Mouse (Mus musculus): ENCODE measurements at regions not wholly inside any gene's neighbourhood (a gene's known extent, or its start where the extent isn't known, plus 50 kb on each side); places are given as distances from the start of the nearest gene placed in this dataset.

GRCm38 (mm10) chr2:72800696-72801095 is 179.6 kb downstream of the Sp3 start:
- 70% methylated on average over 7 of the region's 7 CpGs for WGBS

GRCm38 (mm10) chr2:72813282-72813974 is 166.8 kb downstream of the Sp3 start:
- no peak for ATAC-seq (ENCODE audit: insufficient number of reproducible peaks, insufficient read depth, low FRiP score, low TSS enrichment, low read depth)
- Histone ChIP-seq H3K4me3 (no peak overlapping the region), H3K4me1 (peaks cover 8% of the 10 kb centered on the region), H3K27ac (no peak overlapping the region), H3K4me2 (no peak overlapping the region), H3K9me3 (peaks cover 5% of the 10 kb centered on the region; the same call in 1 of the 2 replicates), H3K9ac (no peak overlapping the region), H3K27me3 (peaks cover 20% of the 10 kb centered on the region), H3K36me3 (no peaks in the 10 kb centered on the region)
- WGBS: 53% methylated on average over 14 of the region's 14 CpGs

More at GRCm38 (mm10) chr2:72800696-72801095, 179.6 kb downstream of the Sp3 start:
- no peaks in the 10 kb centered on the region for H3K9me3 ChIP-seq
- H3K4me2 ChIP-seq: no peak overlapping the region
- no peaks in the 10 kb centered on the region for H3K27me3 ChIP-seq
- H3K4me3 ChIP-seq: no peak overlapping the region
- no peaks in the 10 kb centered on the region for H3K4me1 ChIP-seq
- ATAC-seq (ENCODE audit: insufficient number of reproducible peaks, insufficient read depth, low FRiP score, low TSS enrichment, low read depth): no peak
- H3K9ac ChIP-seq: no peak overlapping the region
- no peaks in the 10 kb centered on the region for H3K36me3 ChIP-seq
- H3K27ac ChIP-seq: no peak overlapping the region

DNA sequence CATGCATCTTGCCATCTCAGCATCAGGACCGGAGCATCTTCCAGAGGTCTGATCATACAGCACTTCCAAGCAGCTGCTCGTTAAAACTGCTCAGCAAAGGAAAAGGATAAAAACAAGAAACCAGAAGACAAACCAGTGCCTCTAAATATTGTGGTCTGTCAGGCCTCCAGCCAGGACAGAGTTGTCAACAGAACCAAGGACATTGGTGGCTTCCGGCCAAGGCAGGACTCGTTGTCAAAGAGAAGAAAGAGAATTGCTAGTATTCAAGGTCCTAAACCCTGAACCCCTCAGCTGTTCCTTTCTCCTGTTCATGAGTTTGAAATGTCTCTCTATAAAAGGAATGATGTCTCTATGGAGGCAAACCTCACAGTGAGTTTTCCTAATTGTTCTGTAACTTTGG is 155.0 kb downstream of the Sp3 start:
- 86% methylated on average over 4 of the region's 4 CpGs for WGBS
- Histone ChIP-seq H3K4me2 (no peak overlapping the region), H3K4me3 (no peak overlapping the region), H3K9ac (no peak overlapping the region), H3K4me1 (peaks cover 4% of the 10 kb centered on the region; the same call in 1 of the 2 replicates), H3K27ac (no peak overlapping the region), H3K36me3 (no peaks in the 10 kb centered on the region), H3K27me3 (no peaks in the 10 kb centered on the region), H3K9me3 (no peaks in the 10 kb centered on the region)
- no peak for ATAC-seq (ENCODE audit: insufficient number of reproducible peaks, insufficient read depth, low FRiP score, low TSS enrichment, low read depth)

GRCm38 (mm10) chr2:72829139-72829538 is 151.1 kb downstream of the Sp3 start:
- H3K4me2 ChIP-seq: no peak overlapping the region
- H3K4me1 ChIP-seq: peaks cover 4% of the 10 kb centered on the region; the same call in 1 of the 2 replicates
- 6% methylated on average over 1 of the region's 1 CpGs for WGBS
- no peaks in the 10 kb centered on the region for H3K9me3 ChIP-seq
- no peak overlapping the region for H3K9ac ChIP-seq
- ATAC-seq (ENCODE audit: insufficient number of reproducible peaks, insufficient read depth, low FRiP score, low TSS enrichment, low read depth): no peak
- H3K27me3 ChIP-seq: no peaks in the 10 kb centered on the region
- H3K27ac ChIP-seq: no peak overlapping the region
- no peak overlapping the region for H3K4me3 ChIP-seq
- H3K36me3 ChIP-seq: no peaks in the 10 kb centered on the region

DNA sequence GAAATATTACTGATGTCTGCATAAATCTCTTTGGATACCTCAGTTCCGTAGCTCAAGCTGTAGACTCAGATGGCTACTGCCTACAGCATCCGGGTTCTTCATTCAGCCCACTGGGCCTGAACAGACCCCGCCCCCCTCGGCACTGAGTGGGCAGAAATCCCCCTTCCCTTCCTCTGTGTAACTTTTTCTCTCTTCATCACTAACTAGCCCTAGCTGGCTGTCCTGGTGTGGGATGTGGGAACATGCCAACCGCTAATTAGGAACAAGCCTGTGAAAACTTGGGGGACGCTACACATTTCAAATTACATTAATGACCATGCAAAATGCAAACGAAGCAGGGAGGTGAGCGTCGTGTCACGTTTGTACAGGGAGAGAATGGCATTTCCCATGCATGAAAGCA is 147.5 kb downstream of the Sp3 start:
- no peak overlapping the region for H3K27ac ChIP-seq
- WGBS: 85% methylated on average over 10 of the region's 10 CpGs

GRCm38 (mm10) chr2:72838085-72838727 is 142.0 kb downstream of the Sp3 start:
- ATAC-seq (ENCODE audit: insufficient number of reproducible peaks, insufficient read depth, low FRiP score, low TSS enrichment, low read depth): no peak
- Histone ChIP-seq H3K36me3 (no peaks in the 10 kb centered on the region), H3K9ac (no peak overlapping the region), H3K4me2 (no peak overlapping the region), H3K4me1 (peaks cover 18% of the 10 kb centered on the region; the same call in 1 of the 2 replicates), H3K27me3 (no peaks in the 10 kb centered on the region), H3K4me3 (no peak overlapping the region), H3K9me3 (no peaks in the 10 kb centered on the region; the same call in 1 of the 2 replicates), H3K27ac (no peak overlapping the region)
- WGBS: 49% methylated on average over 6 of the region's 6 CpGs

More for the DNA sequence above, 147.5 kb downstream of the Sp3 start:
- H3K9ac ChIP-seq: no peak overlapping the region
- H3K36me3 ChIP-seq: no peaks in the 10 kb centered on the region
- H3K27me3 ChIP-seq: no peaks in the 10 kb centered on the region
- no peak overlapping the region for H3K4me3 ChIP-seq
- H3K4me2 ChIP-seq: no peak overlapping the region
- H3K9me3 ChIP-seq: no peaks in the 10 kb centered on the region
- peaks cover 7% of the 10 kb centered on the region for H3K4me1 ChIP-seq
- no peak for ATAC-seq (ENCODE audit: insufficient number of reproducible peaks, insufficient read depth, low FRiP score, low TSS enrichment, low read depth)

DNA sequence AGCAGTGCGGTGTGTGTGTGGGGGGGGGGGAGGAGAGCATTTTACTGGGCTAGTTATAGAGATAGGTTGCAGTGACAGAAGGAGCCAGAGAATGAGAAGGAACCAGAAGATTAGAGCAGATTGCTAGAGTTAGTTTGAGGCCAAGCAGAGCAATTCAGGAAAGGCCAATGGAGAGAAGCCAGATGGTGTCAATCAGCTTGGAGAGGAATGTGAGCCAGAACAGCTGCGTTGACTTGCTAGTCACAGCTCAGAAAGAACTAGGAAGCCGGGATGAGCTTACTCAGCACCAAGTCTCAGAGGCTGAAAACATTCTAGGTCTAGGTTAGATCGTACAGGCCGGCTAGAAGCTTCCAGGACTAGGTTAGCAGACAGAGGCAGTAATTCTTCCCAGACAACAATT is 140.6 kb downstream of the Sp3 start:
- Histone ChIP-seq H3K27ac (no peak overlapping the region), H3K36me3 (no peaks in the 10 kb centered on the region), H3K4me2 (no peak overlapping the region), H3K9ac (no peak overlapping the region), H3K9me3 (no peaks in the 10 kb centered on the region; the same call in 1 of the 2 replicates), H3K4me3 (no peak overlapping the region), H3K27me3 (no peaks in the 10 kb centered on the region), H3K4me1 (peaks cover 18% of the 10 kb centered on the region; the same call in 1 of the 2 replicates)
- ATAC-seq (ENCODE audit: insufficient number of reproducible peaks, insufficient read depth, low FRiP score, low TSS enrichment, low read depth): no peak
- WGBS: 60% methylated on average over 5 of the region's 5 CpGs

DNA sequence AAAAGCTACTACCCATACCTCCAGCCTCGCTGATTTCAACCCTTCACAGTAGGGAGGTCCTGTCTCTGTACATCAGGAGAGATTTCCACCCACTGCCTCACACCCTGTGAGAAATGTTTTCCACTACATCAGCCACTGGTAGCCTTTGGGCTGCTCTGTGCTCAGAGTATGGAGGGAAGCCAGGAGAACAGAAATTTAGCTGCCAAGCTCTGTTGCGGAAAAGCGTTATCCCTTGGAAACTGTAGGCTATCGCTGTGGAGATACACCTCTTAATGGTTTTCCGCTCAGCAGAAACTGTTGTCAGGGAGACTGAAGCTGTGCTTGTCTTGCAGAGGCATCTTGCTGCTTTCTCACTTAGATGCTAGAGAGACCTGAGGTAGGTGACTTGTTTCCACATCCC is 138.9 kb downstream of the Sp3 start:
- no peaks in the 10 kb centered on the region for H3K27me3 ChIP-seq
- no peak overlapping the region for H3K9ac ChIP-seq
- no peak overlapping the region for H3K27ac ChIP-seq
- no peaks in the 10 kb centered on the region for H3K36me3 ChIP-seq
- no peak for ATAC-seq (ENCODE audit: insufficient number of reproducible peaks, insufficient read depth, low FRiP score, low TSS enrichment, low read depth)
- peaks cover 18% of the 10 kb centered on the region; the same call in 1 of the 2 replicates for H3K4me1 ChIP-seq
- H3K4me3 ChIP-seq: no peak overlapping the region
- no peaks in the 10 kb centered on the region; the same call in 1 of the 2 replicates for H3K9me3 ChIP-seq
- WGBS: 80% methylated on average over 5 of the region's 5 CpGs
- H3K4me2 ChIP-seq: no peak overlapping the region

DNA sequence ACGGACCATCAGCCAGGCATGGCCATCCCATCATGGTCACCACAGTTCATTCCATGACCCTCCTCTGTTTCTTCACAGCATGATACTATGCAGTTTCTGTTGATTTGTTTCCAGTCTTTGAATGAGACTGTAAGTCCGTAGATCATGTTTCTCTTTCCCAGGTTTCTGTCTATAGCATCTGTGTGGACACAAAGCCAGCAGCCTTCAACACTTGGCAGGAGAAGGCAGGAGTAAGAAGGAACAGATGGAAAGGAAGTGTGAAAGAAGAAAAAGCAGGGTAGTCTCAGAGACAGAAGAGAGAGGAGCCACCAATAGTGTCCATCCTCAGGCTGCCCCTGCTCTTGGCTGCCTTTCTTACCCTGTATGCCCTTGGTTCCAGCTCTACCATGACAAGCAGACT is 136.6 kb downstream of the Sp3 start:
- H3K9ac ChIP-seq: no peak overlapping the region
- no peak overlapping the region for H3K4me2 ChIP-seq
- H3K4me3 ChIP-seq: no peak overlapping the region
- H3K27me3 ChIP-seq: no peaks in the 10 kb centered on the region
- 83% methylated on average over 2 of the region's 2 CpGs for WGBS
- no peak overlapping the region; the same call in 1 of the 2 replicates for H3K27ac ChIP-seq
- no peaks in the 10 kb centered on the region; the same call in 1 of the 2 replicates for H3K9me3 ChIP-seq
- H3K36me3 ChIP-seq: no peaks in the 10 kb centered on the region
- no peak for ATAC-seq (ENCODE audit: insufficient number of reproducible peaks, insufficient read depth, low FRiP score, low TSS enrichment, low read depth)
- peaks cover 8% of the 10 kb centered on the region for H3K4me1 ChIP-seq

GRCm38 (mm10) chr2:72849441-72850192 is 130.6 kb downstream of the Sp3 start:
- H3K4me1 ChIP-seq: peaks cover 17% of the 10 kb centered on the region
- H3K4me2 ChIP-seq: peak overlapping the region; percentile 40
- H3K36me3 ChIP-seq: no peaks in the 10 kb centered on the region
- peak overlapping the region; percentile 73 for H3K27ac ChIP-seq
- H3K27me3 ChIP-seq: no peaks in the 10 kb centered on the region
- ATAC-seq (ENCODE audit: insufficient number of reproducible peaks, insufficient read depth, low FRiP score, low TSS enrichment, low read depth): no peak
- 24% methylated on average over 12 of the region's 12 CpGs for WGBS
- 0 out of 2 replicates have a peak overlapping the region, but pooled peaks have one; percentile 2 for H3K4me3 ChIP-seq
- no peaks in the 10 kb centered on the region for H3K9me3 ChIP-seq
- 0 out of 2 replicates have a peak overlapping the region, but pooled peaks have one; percentile 37 for H3K9ac ChIP-seq

DNA sequence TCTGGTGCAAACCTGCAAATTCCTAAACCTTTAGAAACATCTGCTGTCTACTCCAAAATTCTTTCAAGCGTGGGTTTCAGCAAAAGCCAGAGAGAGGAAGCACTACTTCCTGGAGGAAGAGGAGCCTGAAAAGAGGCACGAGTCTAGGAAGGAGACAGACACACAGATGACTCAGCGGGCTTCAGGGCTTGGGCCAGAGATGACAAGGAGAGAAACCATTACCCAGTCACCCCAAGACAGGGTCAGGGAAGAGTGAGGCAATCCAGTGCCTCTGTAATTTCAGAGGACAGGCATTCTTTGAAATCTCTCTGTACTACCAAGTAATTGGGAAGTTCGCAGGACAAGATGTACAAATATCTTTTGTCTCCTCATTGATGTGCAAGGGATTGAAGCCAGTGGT is 127.7 kb downstream of the Sp3 start:
- 80% methylated on average over 4 of the region's 4 CpGs for WGBS
- H3K36me3 ChIP-seq: no peaks in the 10 kb centered on the region

More for the DNA sequence above, 127.7 kb downstream of the Sp3 start:
- Histone ChIP-seq H3K4me3 (no peak overlapping the region), H3K9ac (no peak overlapping the region), H3K4me2 (no peak overlapping the region), H3K27ac (no peak overlapping the region), H3K27me3 (no peaks in the 10 kb centered on the region), H3K4me1 (peaks cover 27% of the 10 kb centered on the region), H3K9me3 (no peaks in the 10 kb centered on the region)
- no peak for ATAC-seq (ENCODE audit: insufficient number of reproducible peaks, insufficient read depth, low FRiP score, low TSS enrichment, low read depth)

Data from embryonic facial prominence, embryonic 13.5 days (tissue).